Mouse (Mus musculus): ENCODE results near the gene Mt2.
"Not testable (repeated sequence)": the region's sequence is repeated elsewhere in the genome, so short reads cannot be mapped to it uniquely, and the experiment has no call there.

DNA sequence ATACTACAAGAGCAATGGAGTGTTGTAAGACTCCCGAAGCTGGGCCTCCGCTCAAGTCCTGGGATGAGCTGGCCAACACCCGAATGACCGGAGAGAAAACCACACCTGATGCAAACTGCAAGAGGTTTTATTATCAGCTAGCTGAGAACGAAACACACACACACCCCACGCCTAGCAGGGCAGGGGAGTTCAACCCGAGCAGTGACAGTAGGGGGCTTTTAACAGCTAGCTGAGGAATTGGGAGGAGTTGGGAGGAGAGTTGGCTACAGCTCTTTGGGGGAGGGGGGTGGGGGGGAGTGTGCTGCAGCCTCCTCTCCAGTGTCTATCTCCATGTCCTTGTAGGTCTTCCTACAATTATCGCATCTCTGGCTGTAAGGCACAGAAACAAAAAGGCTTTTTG lies 6.7 kb upstream of the Mt2 start:
- TF ChIP-seq CTCF (IDR thresholded peaks at IDR 0.05; ENCODE audit: low read depth); EP300 (optimal IDR thresholded peaks at IDR 0.05): not testable (repeated sequence)
